Comparison of ENCODE assay signal across 22 mouse cellular contexts in the genomic region with DNA sequence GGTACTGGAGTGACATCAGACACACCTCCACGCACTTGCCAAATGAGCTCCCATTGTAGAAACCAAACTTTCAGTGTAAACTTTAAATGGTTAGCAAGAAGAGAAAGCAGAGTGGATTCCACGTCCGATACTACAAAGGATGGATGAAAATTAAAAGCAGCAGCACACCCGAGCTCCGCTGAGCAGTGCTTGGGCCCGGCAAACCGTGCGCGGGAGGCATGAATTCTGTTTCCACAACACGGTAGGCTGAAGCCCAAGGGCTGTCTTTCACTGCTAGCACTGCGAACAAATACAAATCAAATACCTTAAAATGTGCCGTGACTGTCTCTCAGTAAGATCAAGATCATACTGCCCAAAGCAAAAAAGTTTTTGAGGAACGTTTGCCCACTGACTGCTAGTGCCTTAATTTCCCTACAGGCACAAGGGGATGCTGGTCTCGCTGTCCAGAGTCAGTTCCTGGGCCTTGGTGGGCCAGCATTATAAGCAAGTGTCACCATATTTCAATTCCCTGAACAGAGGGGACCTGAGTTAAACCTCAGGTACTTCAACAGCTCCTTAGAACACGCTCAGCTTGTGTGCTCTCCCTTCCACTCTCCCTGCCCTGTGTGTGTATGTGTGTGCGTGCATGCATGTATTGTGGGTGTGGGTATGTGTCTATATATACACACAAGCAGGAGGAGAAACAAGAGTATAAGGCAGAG.
"Had no signal": no experiment of that assay in that cellular context is flagged by ENCODE, and none has a peak within 500 bp of the region (broad histone marks: within the 10 kb centered on the region; RNA-seq: fewer than 3 reads in every experiment).

No protein-coding gene starts in this region.

- H3K4me2 ChIP-seq: limb, embryonic 12.5 days; limb, embryonic 15.5 days; liver, embryonic 11.5 days; lung, embryonic 14.5 days; midbrain, embryonic 12.5 days; midbrain, embryonic 15.5 days; neural tube, embryonic 12.5 days; neural tube, embryonic 15.5 days; stomach, embryonic 15.5 days had no signal

- ATAC-seq: liver, postnatal 0 days; midbrain, embryonic 15.5 days had no signal

- H3K9me3 ChIP-seq: limb, embryonic 12.5 days; limb, embryonic 15.5 days; midbrain, embryonic 12.5 days; midbrain, embryonic 15.5 days; neural tube, embryonic 12.5 days; neural tube, embryonic 15.5 days; stomach, embryonic 15.5 days had no signal

- H3K36me3 ChIP-seq: limb, embryonic 12.5 days; limb, embryonic 15.5 days; midbrain, embryonic 12.5 days; midbrain, embryonic 15.5 days; neural tube, embryonic 12.5 days; neural tube, embryonic 15.5 days; stomach, embryonic 15.5 days had no signal

- H3K9ac ChIP-seq: limb, embryonic 12.5 days; limb, embryonic 15.5 days; liver, embryonic 14.5 days; liver, postnatal 0 days; lung, embryonic 14.5 days; midbrain, embryonic 12.5 days; midbrain, embryonic 15.5 days; neural tube, embryonic 12.5 days; neural tube, embryonic 15.5 days; stomach, embryonic 15.5 days had no signal

- H3K4me3 ChIP-seq: limb, embryonic 12.5 days; limb, embryonic 15.5 days; midbrain, embryonic 12.5 days; midbrain, embryonic 15.5 days; neural tube, embryonic 12.5 days; neural tube, embryonic 15.5 days; stomach, embryonic 15.5 days had no signal

- DNase-seq: kidney, adult 9 months; kidney, postnatal 14 days; kidney, postnatal 4 days; left cerebral cortex, postnatal 4 days; liver, postnatal 0 days; lung, embryonic 14.5 days; retina, postnatal 1 day; right cerebral cortex, postnatal 25 days; spleen, adult 18-20 months; thymus, adult 2 months; thymus, postnatal 14 days; thymus, postnatal 4 days had no signal

- H3K27me3 ChIP-seq: limb, embryonic 12.5 days; limb, embryonic 15.5 days; midbrain, embryonic 12.5 days; midbrain, embryonic 15.5 days; neural tube, embryonic 12.5 days; neural tube, embryonic 15.5 days; stomach, embryonic 15.5 days had no signal

- H3K27ac ChIP-seq: limb, embryonic 12.5 days; limb, embryonic 15.5 days; liver, embryonic 14.5 days; macrophage; midbrain, embryonic 12.5 days; midbrain, embryonic 15.5 days; neural tube, embryonic 12.5 days; neural tube, embryonic 15.5 days; stomach, embryonic 15.5 days had no signal
